Mouse (Mus musculus): Measurements from ENCODE around the gene Hoxa11.

Hoxa11 gene

GRCm38 (mm10) chr6:52204050-52204752 is 41.4 kb downstream of the Hoxa11 start, which contains the start of gene Hoxa5:
Hoxa5 (minus strand) TSS chr6:52204587.
- DNase-seq = no peak

GRCm38 (mm10) chr6:52203371-52204049 is 42.1 kb downstream of the Hoxa11 start:
- no peak for DNase-seq

- no peak for DNase-seq
Measured at GRCm38 (mm10) chr6:52203121-52203370, 42.6 kb downstream of the Hoxa11 start.

GRCm38 (mm10) chr6:52202362-52203120 is 43.1 kb downstream of the Hoxa11 start:
- no peak for DNase-seq

- no peak for DNase-seq
Measured at GRCm38 (mm10) chr6:52201269-52201668, 44.3 kb downstream of the Hoxa11 start.

- no peak for DNase-seq
Measured at GRCm38 (mm10) chr6:52200751-52201250, 44.8 kb downstream of the Hoxa11 start.

GRCm38 (mm10) chr6:52200073-52200750 is 45.4 kb downstream of the Hoxa11 start:
- no peak for DNase-seq

GRCm38 (mm10) chr6:52197271-52197670 is 48.3 kb downstream of the Hoxa11 start:
- DNase-seq = no peak

- no peak for DNase-seq
Measured at GRCm38 (mm10) chr6:52196811-52197210, 48.8 kb downstream of the Hoxa11 start.

GRCm38 (mm10) chr6:52194690-52195089 is 50.9 kb downstream of the Hoxa11 start:
- DNase-seq = no peak
